ENCODE assay signal across 19 mouse cellular contexts in the genomic region with DNA sequence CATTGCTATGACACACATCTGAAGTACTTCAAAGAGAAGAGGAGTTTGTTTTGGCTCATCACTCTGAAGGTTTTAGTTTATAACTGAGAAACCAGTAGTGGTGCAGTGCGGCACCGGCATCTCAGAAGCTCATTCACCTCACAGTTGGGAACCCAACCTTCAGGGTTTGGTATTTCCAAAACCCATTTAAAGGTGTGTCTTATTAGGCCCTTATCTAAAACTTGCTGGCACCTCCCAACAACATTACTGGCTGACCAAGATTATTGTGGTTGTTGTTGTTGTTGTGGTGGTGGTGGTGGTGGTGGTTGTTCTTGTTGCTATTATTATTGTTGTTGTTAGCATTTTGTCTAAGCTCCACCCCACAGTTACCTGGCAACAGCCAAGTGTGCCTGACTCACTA. TPM values are rescaled to one million over a fixed set of nuclear protein-coding genes. Genes with fewer than 3 reads are reported as not detected.
DNase-seq lines count a peak whose midpoint lies in the region; ATAC-seq and TF ChIP-seq lines count a peak whose summit lies in the region.
"Had no signal": no experiment of that assay in that cellular context is flagged by ENCODE, and none has a peak within 500 bp of the region (broad histone marks: within the 10 kb centered on the region; RNA-seq: fewer than 3 reads in every experiment).

No protein-coding gene starts in this region.

- H3K4me3 ChIP-seq in liver, adult 2 months (ENCODE audit: insufficient read depth, low read depth, low read length), result no peak overlapping the region
- H3K4me3 ChIP-seq in liver, embryonic 14.5 days (ENCODE audit: insufficient read depth in 1 of 2, low read depth in 2 of 2, low read length in 2 of 2), result no peak overlapping the region
- H3K4me3 ChIP-seq: embryonic facial prominence, embryonic 10.5 days; erythroblast, embryonic 14.5 days; heart, embryonic 13.5 days; hindbrain, embryonic 12.5 days had no signal

- H3K4me1 ChIP-seq in liver, adult 2 months (ENCODE audit: control insufficient read depth, insufficient read depth, low read length), result peaks cover 11% of the 10 kb centered on the region; the same call in 1 of the 2 replicates
- H3K4me1 ChIP-seq in liver, embryonic 14.5 days (replicated peaks; ENCODE audit: control insufficient read depth in 2 of 2, insufficient read depth in 2 of 2, low read length in 1 of 2), result peaks cover 31 to 32% of the 10 kb centered on the region in 2 experiments

- peak overlapping the region; percentile 35 for H3K4me2 ChIP-seq in liver, embryonic 14.5 days (ENCODE audit: low read depth)
- H3K4me2 ChIP-seq: heart, embryonic 13.5 days; hindbrain, embryonic 12.5 days had no signal

- peak; percentile 67 for ATAC-seq in erythroid progenitor cell, adult 5-6 weeks (replicated peaks; ENCODE audit: low FRiP score, poor library complexity, severe bottlenecking)
- ATAC-seq in liver, embryonic 14.5 days (ENCODE audit: insufficient read depth), result peak; percentile 48
- peak; percentile 25; the same call in 1 of the 2 replicates for ATAC-seq in megakaryocyte progenitor cell, adult 5-6 weeks (replicated peaks; ENCODE audit: poor library complexity)
- ATAC-seq: forebrain, embryonic 16.5 days; hindbrain, embryonic 16.5 days had no signal

- WGBS in liver, adult 2 months, result 26% methylated on average over 2 of the region's 2 CpGs
- WGBS in liver, embryonic 14.5 days (ENCODE audit: insufficient replicate concordance), result 76% methylated on average over 2 of the region's 2 CpGs

- peak; percentile 84 for TF ChIP-seq EP300 in liver, embryonic 14.5 days (IDR thresholded peaks at IDR 0.05; ENCODE audit: low read depth)

- TF ChIP-seq POLR2A in liver, adult 2 months (IDR thresholded peaks at IDR 0.05; ENCODE audit: extremely low read depth, insufficient read depth, low read length), result no peak

- H3K9ac ChIP-seq in liver, adult 2 months (ENCODE audit: low read depth, low read length), result no peak overlapping the region
- H3K9ac ChIP-seq in liver, embryonic 14.5 days (replicated peaks), result peak overlapping the region; percentile 31
- H3K9ac ChIP-seq: heart, embryonic 13.5 days; hindbrain, embryonic 12.5 days had no signal

- DNase-seq in liver, adult 2 months (ENCODE audit: extremely low read depth, low read depth, low spot score), result peak; percentile 19
- peak; percentile 56 to 73 (median 65) for DNase-seq in liver, embryonic 14.5 days (ENCODE audit: low read depth in 3 of 3, low spot score in 3 of 3)
- no peak for DNase-seq in adrenal gland, postnatal 25 days
- no peak for DNase-seq in layer of hippocampus, adult 11-12 months (ENCODE audit: low spot score)
- DNase-seq in left cerebral cortex, adult 18-20 months (ENCODE audit: low spot score in 2 of 2), result no peak
- DNase-seq: adrenal gland, adult 2 months; adrenal gland, postnatal 36 days; cerebellum, adult 2 months; cerebellum, postnatal 10 days; gastrocnemius, postnatal 10 days; heart, postnatal 36 days had no signal

- H3K36me3 ChIP-seq in liver, adult 2 months (ENCODE audit: control insufficient read depth, insufficient read depth, low read length), result no peaks in the 10 kb centered on the region
- H3K36me3 ChIP-seq in liver, embryonic 14.5 days (replicated peaks; ENCODE audit: control insufficient read depth, insufficient read depth, low read depth), result no peaks in the 10 kb centered on the region
- H3K36me3 ChIP-seq: embryonic facial prominence, embryonic 10.5 days; heart, embryonic 13.5 days; hindbrain, embryonic 12.5 days had no signal

- no peaks in the 10 kb centered on the region for H3K79me2 ChIP-seq in liver, adult 2 months (ENCODE audit: control insufficient read depth, insufficient read depth, low read length)

- no peak overlapping the region for H3K27ac ChIP-seq in liver, adult 2 months (replicated peaks; ENCODE audit: insufficient read depth, low read depth, low read length)
- peak overlapping the region; percentile 92 for H3K27ac ChIP-seq in liver, embryonic 14.5 days
- H3K27ac ChIP-seq: embryonic facial prominence, embryonic 10.5 days; heart, embryonic 13.5 days; hindbrain, embryonic 12.5 days had no signal

- H3K9me3 ChIP-seq in liver, embryonic 14.5 days (ENCODE audit: control insufficient read depth, low read length), result no peaks in the 10 kb centered on the region
- H3K9me3 ChIP-seq: embryonic facial prominence, embryonic 10.5 days; heart, embryonic 13.5 days; hindbrain, embryonic 12.5 days had no signal

- TF ChIP-seq CTCF in liver, adult 2 months (IDR thresholded peaks at IDR 0.05; ENCODE audit: low read depth, low read length), result no peak
- TF ChIP-seq CTCF in liver, embryonic 14.5 days (IDR thresholded peaks at IDR 0.05; ENCODE audit: low read depth), result no peak

- H3K27me3 ChIP-seq in liver, adult 2 months (ENCODE audit: control insufficient read depth, insufficient read depth, low read length), result no peaks in the 10 kb centered on the region
- no peaks in the 10 kb centered on the region for H3K27me3 ChIP-seq in liver, embryonic 14.5 days (ENCODE audit: control insufficient read depth, insufficient read depth, low read length)
- H3K27me3 ChIP-seq: heart, embryonic 13.5 days; hindbrain, embryonic 12.5 days had no signal

RNA-seq across cellular contexts. Expression of gene Tfdp2, which starts 58.7 kb away (rescaled TPM):
- total RNA-seq in erythroid progenitor cell, adult 5-6 weeks (2015; ENCODE audit: low replicate concordance), result 345 and 410 TPM in 2 replicates
- 531 and 538 TPM in 2 replicates for total RNA-seq in erythroid progenitor cell, adult 5-6 weeks (2017; ENCODE audit: low replicate concordance)
- total RNA-seq in liver, adult 2 months (2014; rRNA removed), result 16.2 and 18.3 TPM in 2 replicates
- 6.1 and 6.9 TPM in 2 replicates for polyA plus RNA-seq in liver, adult 2 months (2012; rRNA removed)
- 38.8 and 43.3 TPM in 2 replicates for polyA plus RNA-seq in liver, embryonic 14.5 days (2012; rRNA removed)
- polyA plus RNA-seq in liver, embryonic 14.5 days (2014; fragmentation: Nextera tagmentation; extraction: Ambion mirVana), result 101 and 106 TPM in 2 replicates
- total RNA-seq in megakaryocyte progenitor cell, adult 5-6 weeks (2015), result 25.2 and 26.1 TPM in 2 replicates
- total RNA-seq in megakaryocyte progenitor cell, adult 5-6 weeks (2017), result 35.0 and 36.6 TPM in 2 replicates
- total RNA-seq in adrenal gland, postnatal 25 days (2021), result 72.2 and 83.9 TPM in 2 replicates
- total RNA-seq in left cerebral cortex, adult 18-20 months (2021), result 10 to 100 TPM; 34.2 to 35.7 TPM

Comparison
In these comparisons a context has a peak if more than half of its experiments do, and no peak if none do; other contexts are left out.
1. DNase-seq: peak in liver, adult 2 months (single experiment) and liver, embryonic 14.5 days (3 of 3); none in adrenal gland, postnatal 25 days (single experiment), layer of hippocampus, adult 11-12 months (single experiment) and left cerebral cortex, adult 18-20 months (0 of 2).
2. Peak in every context shown above with its lines, with median percentiles within 50 percentile points of each other: ATAC-seq.